Mouse (Mus musculus) naive thymus-derived CD4-positive, alpha-beta T cell, adult 5 months (primary cell): ENCODE data around the gene Olfr1250. TPM values are rescaled to one million over a fixed set of nuclear protein-coding genes. Genes with fewer than 3 reads are reported as not detected.

Experiments used
- polyA plus RNA-seq: library from polyadenylated mRNA; unstranded; fragments of 100-300 nt; shearing (Covaris generic); gene quantifications from one replicate; pipeline ENCODE4 v1.2.1, GENCODE M21; 2017

Gene Olfr1250
- not detected for polyA plus RNA-seq

GRCm38 (mm10) chr2:89661367-89661766 is at the start of gene Olfr1250:
Gene Olfr1250 (minus strand): TSS chr2:89661467.

GRCm38 (mm10) chr2:89671836-89672235 is 10.6 kb upstream of the Olfr1250 start, which contains the start of gene Olfr1251:
Gene Olfr1251 (minus strand): TSS chr2:89671936.

GRCm38 (mm10) chr2:89634883-89635282 is 26.4 kb downstream of the Olfr1250 start, which contains the start of gene Olfr1249:
Gene Olfr1249 (minus strand): TSS chr2:89634983.

GRCm38 (mm10) chr2:89618145-89618544 is 43.1 kb downstream of the Olfr1250 start, which contains the start of gene Olfr1248:
Gene Olfr1248 (minus strand): TSS chr2:89618245.

GRCm38 (mm10) chr2:89614030-89614429 is 47.2 kb downstream of the Olfr1250 start, which contains the start of gene Olfr1247:
Gene Olfr1247 (minus strand): TSS chr2:89614130.

Other genes with a start within 250 kb of the Olfr1250 start
- not detected for gene Olfr1239, start 241.1 kb downstream of the Olfr1250 start, polyA plus RNA-seq
- not detected for gene Olfr1240, start 218.5 kb downstream of the Olfr1250 start, polyA plus RNA-seq
- gene Olfr1241, start 174.3 kb downstream of the Olfr1250 start, polyA plus RNA-seq: not detected
- gene Olfr1242, start 163.1 kb downstream of the Olfr1250 start, polyA plus RNA-seq: not detected
- not detected for gene Olfr1243, start 130.0 kb downstream of the Olfr1250 start, polyA plus RNA-seq
- gene Olfr1245, start 83.0 kb downstream of the Olfr1250 start, polyA plus RNA-seq: not detected
- gene Olfr1246, start 68.3 kb downstream of the Olfr1250 start, polyA plus RNA-seq: not detected
- not detected for gene Olfr1247, start 47.3 kb downstream of the Olfr1250 start, polyA plus RNA-seq
- gene Olfr1248, start 43.2 kb downstream of the Olfr1250 start, polyA plus RNA-seq: not detected
- gene Olfr1249, start 26.5 kb downstream of the Olfr1250 start, polyA plus RNA-seq: not detected
- not detected for gene Olfr1251, start 10.5 kb upstream of the Olfr1250 start, polyA plus RNA-seq
- gene Olfr1252, start 63.5 kb upstream of the Olfr1250 start, polyA plus RNA-seq: not detected
- gene Olfr1253, start 95.6 kb upstream of the Olfr1250 start, polyA plus RNA-seq: not detected
- gene Olfr1254, start 132.2 kb upstream of the Olfr1250 start, polyA plus RNA-seq: not detected
- not detected for gene Olfr1255, start 150.6 kb upstream of the Olfr1250 start, polyA plus RNA-seq
- not detected for gene Olfr1256, start 180.1 kb upstream of the Olfr1250 start, polyA plus RNA-seq
- not detected for gene Olfr48, start 186.7 kb upstream of the Olfr1250 start, polyA plus RNA-seq
- gene Olfr1257, start 217.0 kb upstream of the Olfr1250 start, polyA plus RNA-seq: not detected